Mouse (Mus musculus) cerebellum, adult 2 months (tissue): Measurements from ENCODE around the gene Grin2d.

ENCODE experiments used
- CTCF ChIP-seq: fragments of 200-500 bp; IDR thresholded peaks from 2 replicates; pipeline ENCODE4 v1.5.1; 2011; ENCODE audit warnings: low read depth, mild to moderate bottlenecking, control low read depth, low read length, moderate library complexity, borderline replicate concordance; ENCODE audit not compliant: insufficient read depth
- POLR2A ChIP-seq: fragments of 200-500 bp; IDR thresholded peaks from 2 replicates; pipeline ENCODE4 v1.6.1; 2011; ENCODE audit warnings: low read length, control low read depth, borderline replicate concordance; ENCODE audit not compliant: insufficient read depth

DNA sequence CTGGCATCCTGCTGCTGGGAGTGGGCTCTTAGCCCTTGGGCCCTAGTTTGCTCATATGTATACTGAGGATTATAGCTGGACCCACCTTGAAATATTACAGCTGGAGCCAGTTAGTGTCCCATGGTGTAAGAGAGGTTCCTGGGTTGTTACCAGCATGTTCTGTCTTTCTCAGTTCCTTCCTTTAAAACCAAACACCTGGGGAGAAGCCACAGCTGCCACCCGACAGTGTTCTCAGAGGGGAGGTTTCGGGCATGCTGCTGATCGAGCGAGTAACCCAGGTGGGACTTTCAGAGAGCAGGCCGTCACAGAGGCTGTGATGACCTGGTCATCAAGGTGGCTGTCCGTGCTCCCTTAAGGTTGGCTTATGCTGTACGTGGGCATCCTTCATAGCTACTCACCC is 1.3 kb downstream of the Grin2d start:
- TF ChIP-seq CTCF: no peak
- no peak for TF ChIP-seq POLR2A
